Mouse (Mus musculus) liver, embryonic 14.5 days (tissue): ENCODE measurements around the gene Cd69. TPM values are rescaled to one million over a fixed set of nuclear protein-coding genes. Genes with fewer than 3 reads are reported as not detected.

ENCODE experiments used
- ATAC-seq: fragments of 200-750 bp; cut with Nextera tagmentation; 2 replicates; pipeline ENCODE4 v1.8.0; 2017; ENCODE audit warnings: moderate number of reproducible peaks, mild to moderate bottlenecking, moderate library complexity; ENCODE audit not compliant: insufficient read depth
- DNase-seq, 3 experiments: peaks; one replicate each; pipeline ENCODE4 v3.0.0-alpha.2; 2012 to 2013; ENCODE audit warnings: low read depth in 3 of 3, low spot score in 3 of 3
- H3K27ac ChIP-seq: fragments of 300-500 bp; sonication (generic); 2 replicates; pipeline ENCODE4 v1.5.1; 2014; ENCODE audit warnings: moderate library complexity, mild to moderate bottlenecking, control low read depth, inconsistent platforms
- H3K27me3 ChIP-seq: fragments of 300-500 bp; sonication (generic); 2 replicates; pipeline ENCODE4 v1.6.1; 2014; ENCODE audit warnings: mild to moderate bottlenecking, low read length, moderate library complexity; ENCODE audit not compliant: control insufficient read depth, insufficient read depth
- H3K36me3 ChIP-seq: fragments of 300-500 bp; sonication (generic); replicated peaks from 2 replicates; pipeline ENCODE4 v1.6.1; 2014; ENCODE audit warnings: low read depth; ENCODE audit not compliant: control insufficient read depth, insufficient read depth
- H3K4me1 ChIP-seq, 2 experiments: fragments of 200-500 bp in 1 of 2; fragments of 300-500 bp in 1 of 2; sonication (generic) in 1 of 2; replicated peaks; 2 replicates each; pipeline ENCODE4 v1.6.1; 2012 to 2014; ENCODE audit warnings: antibody characterized with exemption in 1 of 2, inconsistent platforms in 1 of 2, low read length in 1 of 2; ENCODE audit not compliant: control insufficient read depth in 2 of 2, insufficient read depth in 2 of 2
- H3K4me2 ChIP-seq: fragments of 300-500 bp; sonication (generic); 2 replicates; pipeline ENCODE4 v1.6.1; 2014; ENCODE audit warnings: low read depth, mild to moderate bottlenecking, control low read depth, moderate library complexity
- H3K4me3 ChIP-seq, 2 experiments: fragments of 200-500 bp in 1 of 2; fragments of 300-500 bp in 1 of 2; sonication (generic) in 1 of 2; 2 replicates each; pipeline ENCODE4 v1.5.1; 2012 to 2014; ENCODE audit warnings: low read depth in 2 of 2, low read length in 2 of 2, mild to moderate bottlenecking in 2 of 2, control low read depth in 1 of 2, inconsistent platforms in 1 of 2, moderate library complexity in 1 of 2; ENCODE audit not compliant: insufficient read depth in 1 of 2
- H3K9ac ChIP-seq: fragments of 300-500 bp; sonication (generic); replicated peaks from 2 replicates; pipeline ENCODE4 v1.6.1; 2014; ENCODE audit warnings: mild to moderate bottlenecking, control low read depth, moderate library complexity
- H3K9me3 ChIP-seq: fragments of 300-500 bp; sonication (generic); 2 replicates; pipeline ENCODE4 v1.6.1; 2016; ENCODE audit warnings: low read length, mixed read lengths; ENCODE audit not compliant: control insufficient read depth
- CTCF ChIP-seq: IDR thresholded peaks from 2 replicates; pipeline ENCODE4 v1.5.1; 2016; ENCODE audit warnings: antibody characterized with exemption, low read depth, control low read depth
- EP300 ChIP-seq: IDR thresholded peaks from 2 replicates; pipeline ENCODE4 v1.6.1; 2016; ENCODE audit warnings: antibody characterized with exemption, low read depth
- WGBS: fragments of 180-500 bp; shearing (Covaris S2); extraction: QIAGEN DNeasy Blood & Tissue Kit; methylation state at CpG from one replicate; pipeline ENCODE4 v1.1.7; 2014; ENCODE audit not compliant: insufficient replicate concordance; 5-methylcytosine and 5-hydroxymethylcytosine counted together
- polyA plus RNA-seq, 2 experiments: library from polyadenylated mRNA; depleted of rRNA in 1 of 2; stranded (reverse) in 1 of 2; unstranded in 1 of 2; fragments of >200 nt; fragmentation: Nextera tagmentation in 1 of 2; extraction: Ambion mirVana in 1 of 2; gene quantifications; 2 replicates each; pipeline versions ENCODE4 v1.2.1 to v1.2.3; 2012 to 2014

Gene Cd69
- polyA plus RNA-seq, 2 experiments, result 0.98 to 1.1 TPM

DNA sequence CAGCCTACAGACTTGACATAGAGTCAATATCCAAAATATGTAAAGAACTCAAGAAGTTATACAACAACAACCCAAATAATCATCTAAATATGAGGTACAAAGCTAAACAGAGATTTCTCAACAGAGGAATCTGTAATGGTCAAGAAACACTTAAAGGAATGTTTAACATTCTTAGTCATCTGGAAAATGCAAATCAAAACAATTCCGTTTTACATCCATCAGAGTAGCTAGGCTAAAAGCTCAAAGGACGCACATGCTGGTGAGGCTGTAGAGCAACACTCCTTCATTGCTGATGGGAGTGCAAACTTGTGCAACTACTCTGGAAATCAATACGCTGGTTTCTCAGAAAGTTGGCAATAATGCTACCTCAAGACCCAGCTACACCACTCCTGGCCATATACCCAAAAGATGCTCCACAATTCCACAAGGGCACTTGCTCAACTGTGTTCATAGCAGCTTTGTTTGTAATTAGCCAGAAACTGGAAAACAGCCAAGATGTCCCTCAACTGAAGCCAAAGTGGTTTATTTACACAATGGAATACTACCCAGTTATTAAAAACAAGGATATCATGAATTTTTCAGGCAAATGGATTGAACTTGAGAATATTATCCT, 52.9 kb downstream of the Cd69 start:
- no peak overlapping the region for H3K27ac ChIP-seq
- peaks cover 12 to 24% of the 10 kb centered on the region in 2 experiments for H3K4me1 ChIP-seq
- H3K27me3 ChIP-seq, result no peaks in the 10 kb centered on the region
- H3K36me3 ChIP-seq, result no peaks in the 10 kb centered on the region
- no peak overlapping the region for H3K9ac ChIP-seq
- no peak overlapping the region for H3K4me2 ChIP-seq
- WGBS, result 77% methylated on average over 3 of the region's 3 CpGs
- DNase-seq, result no peak
- ATAC-seq, result no peak
- no peak overlapping the region for H3K4me3 ChIP-seq
- H3K9me3 ChIP-seq, result no peaks in the 10 kb centered on the region
- no peak for TF ChIP-seq EP300
- TF ChIP-seq CTCF, result no peak

GRCm38 (mm10) chr6:129221053-129221452, 54.2 kb downstream of the Cd69 start:
- WGBS, result 27% methylated on average over 1 of the region's 1 CpGs
- ATAC-seq, result peak; percentile 38; the same call in 1 of the 2 replicates

DNA sequence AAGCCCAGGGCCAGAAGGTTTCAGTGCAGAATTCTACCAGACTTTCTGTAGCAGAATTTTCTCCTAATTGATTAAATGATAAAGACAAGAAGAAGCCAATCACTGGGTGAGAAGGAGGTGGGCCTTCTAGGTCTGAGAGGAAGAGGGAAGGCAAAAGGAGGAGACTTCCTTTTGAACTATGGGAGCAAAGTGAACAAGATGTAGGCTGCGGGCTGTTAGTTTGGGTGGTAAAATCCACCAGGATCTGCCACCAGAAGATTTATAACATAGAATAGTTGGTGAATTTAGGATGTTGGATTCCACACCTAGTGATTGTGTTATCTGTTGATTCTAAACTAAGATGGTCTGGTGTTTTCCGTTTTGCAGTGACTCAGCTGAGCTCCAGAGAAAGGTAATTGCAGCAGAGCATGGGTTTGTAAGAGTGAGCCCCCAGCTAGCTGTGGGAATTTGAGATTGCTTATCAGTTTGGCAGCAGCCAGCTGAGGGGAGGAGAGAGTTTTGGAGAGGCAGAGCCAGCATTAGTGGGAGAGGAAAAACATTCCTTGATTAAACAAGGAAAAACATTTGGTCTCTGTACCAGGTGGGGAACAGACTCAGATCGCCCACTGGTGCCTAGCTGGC, 55.2 kb downstream of the Cd69 start:
- Histone ChIP-seq H3K27me3 (no peaks in the 10 kb centered on the region), H3K4me1 (peaks cover 12 to 33% of the 10 kb centered on the region in 2 experiments), H3K36me3 (no peaks in the 10 kb centered on the region), H3K4me3 (no peak overlapping the region), H3K4me2 (peak overlapping the region; percentile 41), H3K9me3 (no peaks in the 10 kb centered on the region), H3K27ac (peak overlapping the region; percentile 21; the same call in 1 of the 2 replicates), H3K9ac (no peak overlapping the region)
- ATAC-seq (peak; percentile 73), DNase-seq (no peak)
- TF ChIP-seq CTCF, result no peak
- TF ChIP-seq EP300, result peak; percentile 70
- 51% methylated on average over 3 of the region's 3 CpGs for WGBS

More at GRCm38 (mm10) chr6:129221053-129221452, 54.2 kb downstream of the Cd69 start:
- no peaks in the 10 kb centered on the region for H3K36me3 ChIP-seq
- no peaks in the 10 kb centered on the region for H3K27me3 ChIP-seq
- H3K4me1 ChIP-seq, result peaks cover 12 to 30% of the 10 kb centered on the region in 2 experiments
- no peak overlapping the region for H3K4me3 ChIP-seq
- no peak overlapping the region for H3K4me2 ChIP-seq
- H3K9ac ChIP-seq, result no peak overlapping the region
- H3K9me3 ChIP-seq, result no peaks in the 10 kb centered on the region
- H3K27ac ChIP-seq, result no peak overlapping the region
- no peak for DNase-seq
- TF ChIP-seq CTCF (no peak), EP300 (peak; percentile 43)

DNA sequence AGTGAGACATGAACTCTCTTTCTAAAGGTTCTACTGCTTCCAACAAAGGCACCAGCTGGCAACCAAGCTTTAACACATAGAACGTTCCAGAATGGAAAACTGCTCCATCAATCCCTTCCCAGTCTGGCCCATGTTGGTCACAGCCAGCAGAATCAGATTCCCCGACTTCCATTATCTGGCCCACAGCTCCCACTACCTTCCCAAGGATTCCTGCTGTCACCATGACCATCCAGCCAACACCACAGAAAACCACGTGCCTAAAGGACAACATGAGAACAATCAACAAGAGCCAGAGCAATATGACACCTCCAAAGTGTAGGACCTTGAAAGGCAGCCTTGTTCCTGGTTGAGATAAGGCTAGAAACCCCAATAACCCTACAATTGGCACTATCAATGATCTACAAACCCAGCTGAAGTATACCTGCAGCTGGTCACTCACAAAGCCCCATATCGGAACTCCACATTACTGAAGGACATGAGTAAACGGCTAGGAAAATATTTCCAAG, 57.0 kb downstream of the Cd69 start:
- H3K36me3 ChIP-seq, result no peaks in the 10 kb centered on the region
- DNase-seq, result no peak
- H3K27ac ChIP-seq, result no peak overlapping the region
- no peaks in the 10 kb centered on the region for H3K27me3 ChIP-seq
- whole genome bisulfite sequencing, result 73% methylated on average over 5 of the region's 5 CpGs
- no peak for TF ChIP-seq CTCF
- peaks cover 12 to 30% of the 10 kb centered on the region in 2 experiments for H3K4me1 ChIP-seq
- no peak overlapping the region for H3K4me3 ChIP-seq
- no peak overlapping the region for H3K4me2 ChIP-seq
- no peak for ATAC-seq
- no peaks in the 10 kb centered on the region for H3K9me3 ChIP-seq
- H3K9ac ChIP-seq, result no peak overlapping the region

Other genes with a start within 250 kb of the Cd69 start
- 0.16 and 0.23 TPM in 2 replicates for gene Klrb1f, start 229.5 kb downstream of the Cd69 start, polyA plus RNA-seq (2012; rRNA removed)
- 0.15 and 0.72 TPM in 2 replicates for gene Klrb1f, start 229.5 kb downstream of the Cd69 start, polyA plus RNA-seq (2014; fragmentation: Nextera tagmentation; extraction: Ambion mirVana)
- not detected in 2 replicates for gene Clec2e, start 174.5 kb downstream of the Cd69 start, polyA plus RNA-seq (2012; rRNA removed)
- not detected in 2 replicates for gene Clec2e, start 174.5 kb downstream of the Cd69 start, polyA plus RNA-seq (2014; fragmentation: Nextera tagmentation; extraction: Ambion mirVana)
- 2.1 and 6.6 TPM in 2 replicates for gene Clec2d, start 94.8 kb downstream of the Cd69 start, polyA plus RNA-seq (2012; rRNA removed)
- 0.19 and 0.22 TPM in 2 replicates for gene Clec2d, start 94.8 kb downstream of the Cd69 start, polyA plus RNA-seq (2014; fragmentation: Nextera tagmentation; extraction: Ambion mirVana)
- not detected in 2 replicates for gene 4922502D21Rik, start 56.4 kb upstream of the Cd69 start, polyA plus RNA-seq (2012; rRNA removed)
- gene 4922502D21Rik, start 56.4 kb upstream of the Cd69 start, polyA plus RNA-seq (2014; fragmentation: Nextera tagmentation; extraction: Ambion mirVana), result not detected in 2 replicates
- gene Clec12a, start 67.3 kb upstream of the Cd69 start, polyA plus RNA-seq (2012; rRNA removed), result 3.3 and 5.5 TPM in 2 replicates
- 9.5 and 10.4 TPM in 2 replicates for gene Clec12a, start 67.3 kb upstream of the Cd69 start, polyA plus RNA-seq (2014; fragmentation: Nextera tagmentation; extraction: Ambion mirVana)
- 0.02 and 0.03 TPM in 2 replicates for gene Clec12b, start 110.4 kb upstream of the Cd69 start, polyA plus RNA-seq (2012; rRNA removed)
- not detected in 2 replicates for gene Clec12b, start 110.4 kb upstream of the Cd69 start, polyA plus RNA-seq (2014; fragmentation: Nextera tagmentation; extraction: Ambion mirVana)
- 6.8 and 12.5 TPM in 2 replicates for gene Clec1b, start 121.9 kb upstream of the Cd69 start, polyA plus RNA-seq (2012; rRNA removed)
- 23.3 and 29.5 TPM in 2 replicates for gene Clec1b, start 121.9 kb upstream of the Cd69 start, polyA plus RNA-seq (2014; fragmentation: Nextera tagmentation; extraction: Ambion mirVana)
- gene Clec9a, start 133.4 kb upstream of the Cd69 start, polyA plus RNA-seq (2012; rRNA removed), result 0.79 and 1.0 TPM in 2 replicates
- 0.25 and 0.97 TPM in 2 replicates for gene Clec9a, start 133.4 kb upstream of the Cd69 start, polyA plus RNA-seq (2014; fragmentation: Nextera tagmentation; extraction: Ambion mirVana)
- 0.03 and 0.04 TPM in 2 replicates for gene Clec1a, start 176.6 kb upstream of the Cd69 start, polyA plus RNA-seq (2012; rRNA removed)
- gene Clec1a, start 176.6 kb upstream of the Cd69 start, polyA plus RNA-seq (2014; fragmentation: Nextera tagmentation; extraction: Ambion mirVana), result 0.23 and 0.28 TPM in 2 replicates
- 0.64 and 0.83 TPM in 2 replicates for gene Olr1, start 231.7 kb upstream of the Cd69 start, polyA plus RNA-seq (2012; rRNA removed)
- gene Olr1, start 231.7 kb upstream of the Cd69 start, polyA plus RNA-seq (2014; fragmentation: Nextera tagmentation; extraction: Ambion mirVana), result 0.57 and 0.81 TPM in 2 replicates
- gene Tmem52b, start 237.1 kb upstream of the Cd69 start, polyA plus RNA-seq (2012; rRNA removed), result 0.01 TPM in 1 of 2 replicates, not detected in the other
- gene Tmem52b, start 237.1 kb upstream of the Cd69 start, polyA plus RNA-seq (2014; fragmentation: Nextera tagmentation; extraction: Ambion mirVana), result not detected in 2 replicates